Comparison of ENCODE assay signal across 25 mouse cellular contexts in the genomic region with DNA sequence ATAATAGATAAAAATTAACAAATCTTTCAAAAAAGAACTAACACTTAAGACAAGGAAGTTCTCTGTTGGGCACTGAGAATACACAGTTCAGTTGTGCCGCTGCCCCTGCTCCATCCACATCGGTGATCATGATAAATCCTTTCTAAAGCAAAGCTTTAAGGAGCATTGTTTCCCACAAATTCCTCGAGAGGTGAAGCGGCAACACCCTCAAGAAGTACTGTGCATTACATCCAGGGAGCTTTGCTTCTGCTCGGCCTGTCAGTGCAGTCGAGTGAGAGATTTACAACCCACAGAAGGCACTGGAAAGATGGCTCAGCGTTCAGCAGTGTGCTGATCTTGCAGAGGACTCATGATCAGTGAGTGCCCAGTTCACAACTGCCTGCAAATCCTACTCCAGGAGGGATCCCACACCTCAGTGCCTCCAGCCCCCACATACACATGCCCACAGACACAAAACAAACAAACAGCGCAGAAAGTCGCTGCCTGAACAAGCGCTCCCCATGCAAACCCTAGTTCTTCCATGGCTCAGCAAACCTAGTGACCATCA. TPM values are rescaled to one million over a fixed set of nuclear protein-coding genes. Genes with fewer than 3 reads are reported as not detected.
DNase-seq lines count a peak whose midpoint lies in the region; ATAC-seq and TF ChIP-seq lines count a peak whose summit lies in the region.
"Had no signal": no experiment of that assay in that cellular context is flagged by ENCODE, and none has a peak within 500 bp of the region (broad histone marks: within the 10 kb centered on the region; RNA-seq: fewer than 3 reads in every experiment).

No protein-coding gene starts in this region.

- 61% methylated on average over 10 of the region's 10 CpGs for WGBS in kidney, adult 2 months
- 42% methylated on average over 10 of the region's 10 CpGs for whole genome bisulfite sequencing in kidney, postnatal 0 days
- 55% methylated on average over 10 of the region's 10 CpGs for WGBS in kidney, embryonic 14.5 days

- no peak overlapping the region for H3K4me3 ChIP-seq in gastrocnemius, adult 2 months
- H3K4me3 ChIP-seq in kidney, adult 2 months (ENCODE audit: insufficient read depth, low read depth, low read length): no peak overlapping the region
- H3K4me3 ChIP-seq in kidney, postnatal 0 days (replicated peaks; ENCODE audit: low read depth, low read length): no peak overlapping the region
- H3K4me3 ChIP-seq in kidney, embryonic 14.5 days (ENCODE audit: low read length): no peak overlapping the region
- H3K4me3 ChIP-seq: embryonic facial prominence, embryonic 10.5 days; embryonic facial prominence, embryonic 13.5 days; erythroblast, embryonic 14.5 days; forebrain, embryonic 12.5 days; forebrain, embryonic 15.5 days had no signal

- no peaks in the 10 kb centered on the region for H3K27me3 ChIP-seq in kidney, adult 2 months (replicated peaks; ENCODE audit: control insufficient read depth, insufficient read depth, low read length)
- H3K27me3 ChIP-seq in kidney, postnatal 0 days (ENCODE audit: insufficient read depth, low read length): no peaks in the 10 kb centered on the region
- H3K27me3 ChIP-seq in kidney, embryonic 14.5 days (ENCODE audit: control insufficient read depth, insufficient read depth, low read length): no peaks in the 10 kb centered on the region
- H3K27me3 ChIP-seq: embryonic facial prominence, embryonic 13.5 days; forebrain, embryonic 12.5 days; forebrain, embryonic 15.5 days had no signal

- no peak for DNase-seq in gastrocnemius, adult 2 months
- DNase-seq in gastrocnemius, postnatal 10 days: no peak
- peak; percentile 12 for DNase-seq in kidney, adult 2 months
- DNase-seq in kidney, adult 9 months: no peak
- DNase-seq in kidney, postnatal 0 days (ENCODE audit: low spot score): peak; percentile 44
- peak; percentile 68 for DNase-seq in R1 (ENCODE audit: low read depth, low spot score)
- DNase-seq in lung, postnatal 10 days: no peak
- DNase-seq: adrenal gland, adult 2 months; adrenal gland, postnatal 14 days; cerebellum, adult 11 months; cerebellum, adult 8-10 months; cerebellum, postnatal 10 days; cerebellum, postnatal 36 days; embryo, embryonic 11 days; gastrocnemius, postnatal 14 days; heart, adult 11 months had no signal

- H3K36me3 ChIP-seq in kidney, adult 2 months (ENCODE audit: control insufficient read depth, insufficient read depth, low read length): no peaks in the 10 kb centered on the region
- peaks cover 18% of the 10 kb centered on the region for H3K36me3 ChIP-seq in kidney, postnatal 0 days (ENCODE audit: insufficient read depth, low read length)
- H3K36me3 ChIP-seq in kidney, embryonic 14.5 days (ENCODE audit: control insufficient read depth, insufficient read depth, low read length): peaks cover 24% of the 10 kb centered on the region

- H3K4me1 ChIP-seq in kidney, adult 2 months (ENCODE audit: control insufficient read depth, insufficient read depth, low read length): no peaks in the 10 kb centered on the region; the same call in 1 of the 2 replicates
- peaks cover 13% of the 10 kb centered on the region; the same call in 1 of the 2 replicates for H3K4me1 ChIP-seq in kidney, postnatal 0 days (replicated peaks; ENCODE audit: insufficient read depth, low read length)
- peaks cover 22% of the 10 kb centered on the region; the same call in 1 of the 2 replicates for H3K4me1 ChIP-seq in kidney, embryonic 14.5 days (ENCODE audit: control insufficient read depth, insufficient read depth, low read length)
- H3K4me1 ChIP-seq: forebrain, embryonic 12.5 days had no signal

- H3K9me3 ChIP-seq in kidney, postnatal 0 days (replicated peaks; ENCODE audit: low read length): no peaks in the 10 kb centered on the region
- H3K9me3 ChIP-seq in kidney, embryonic 14.5 days (ENCODE audit: control insufficient read depth, low read length): no peaks in the 10 kb centered on the region
- H3K9me3 ChIP-seq: embryonic facial prominence, embryonic 10.5 days; embryonic facial prominence, embryonic 13.5 days; forebrain, embryonic 12.5 days; forebrain, embryonic 15.5 days had no signal

- intact Hi-C loops in gastrocnemius, adult 2 months (cut with DNase I): loop anchor here (5.0 kb wide), 1 partner anchor 45 kb away; no protein-coding TSS in a partner anchor

- no peak overlapping the region for H3K4me2 ChIP-seq in kidney, postnatal 0 days (ENCODE audit: low read length)
- H3K4me2 ChIP-seq in kidney, embryonic 14.5 days (replicated peaks; ENCODE audit: low read depth, low read length): no peak overlapping the region
- H3K4me2 ChIP-seq: embryonic facial prominence, embryonic 13.5 days; forebrain, embryonic 12.5 days; forebrain, embryonic 15.5 days; heart, embryonic 11.5 days; hindbrain, embryonic 14.5 days had no signal

- H3K9ac ChIP-seq in kidney, postnatal 0 days (ENCODE audit: low read depth, low read length): no peak overlapping the region
- no peak overlapping the region for H3K9ac ChIP-seq in kidney, embryonic 14.5 days (ENCODE audit: low read depth, low read length)
- H3K9ac ChIP-seq: embryonic facial prominence, embryonic 13.5 days; forebrain, embryonic 12.5 days; forebrain, embryonic 15.5 days; hindbrain, embryonic 14.5 days had no signal

- TF ChIP-seq POLR2A in kidney, adult 2 months (IDR thresholded peaks at IDR 0.05; ENCODE audit: low read depth, low read length): no peak

- peak overlapping the region; percentile 12; the same call in 1 of the 2 replicates for H3K27ac ChIP-seq in gastrocnemius, adult 2 months
- H3K27ac ChIP-seq in kidney, adult 2 months (ENCODE audit: insufficient read depth, low read depth, low read length): no peak overlapping the region
- H3K27ac ChIP-seq in kidney, postnatal 0 days: no peak overlapping the region
- H3K27ac ChIP-seq in kidney, embryonic 14.5 days (ENCODE audit: low read depth, low read length): no peak overlapping the region
- H3K27ac ChIP-seq: embryonic facial prominence, embryonic 10.5 days; embryonic facial prominence, embryonic 13.5 days; forebrain, embryonic 12.5 days; forebrain, embryonic 15.5 days; hindbrain, embryonic 14.5 days; hindbrain, postnatal 0 days had no signal

- TF ChIP-seq CTCF in gastrocnemius, adult 2 months (IDR thresholded peaks at IDR 0.05): no peak
- no peak for TF ChIP-seq CTCF in kidney, adult 2 months (conservative IDR thresholded peaks at IDR 0.05; ENCODE audit: insufficient read depth, insufficient read length, low read depth, low read length)
- TF ChIP-seq CTCF in kidney, postnatal 0 days (IDR thresholded peaks at IDR 0.05; ENCODE audit: low read depth): no peak

- peak; percentile 59; the same call in 1 of the 2 replicates for ATAC-seq in kidney, postnatal 0 days (replicated peaks; ENCODE audit: low FRiP score, low read depth)
- ATAC-seq in kidney, embryonic 14.5 days (ENCODE audit: low FRiP score, low TSS enrichment): no peak
- ATAC-seq: forebrain, embryonic 15.5 days; hindbrain, postnatal 0 days had no signal

RNA-seq across cellular contexts. Expression of gene Ccar1, which starts 49.9 kb away (rescaled TPM):
- total RNA-seq in gastrocnemius, adult 2 months (2021): 10 to 100 TPM; 31.1 to 33.0 TPM
- 10 to 100 TPM; 38.6 to 52.3 TPM for total RNA-seq in gastrocnemius, postnatal 10 days (2021)
- polyA plus RNA-seq in kidney, adult 2 months (2012; rRNA removed): 58.6 and 65.2 TPM in 2 replicates
- 84.2 and 91.3 TPM in 2 replicates for polyA plus RNA-seq in kidney, postnatal 0 days (2015; fragmentation: Nextera tagmentation; extraction: Ambion mirVana)
- 121 and 178 TPM in 2 replicates for polyA plus RNA-seq in kidney, embryonic 14.5 days (2014; fragmentation: Nextera tagmentation; extraction: Ambion mirVana)

Comparison
In these comparisons a context has a peak if more than half of its experiments do, and no peak if none do; other contexts are left out.
1. DNase-seq: peak in kidney, adult 2 months (single experiment), kidney, postnatal 0 days (single experiment) and R1 (single experiment); none in gastrocnemius, adult 2 months (single experiment), gastrocnemius, postnatal 10 days (single experiment), kidney, adult 9 months (single experiment) and lung, postnatal 10 days (single experiment).